Mouse (Mus musculus): ENCODE measurements around the gene Gpx1.

Gpx1 gene

GRCm38 (mm10) chr9:108339886-108340257, 1.2 kb downstream of the Gpx1 start:
- peak; percentile 13 to 18 for DNase-seq (ENCODE audit: low spot score in 2 of 2)

GRCm38 (mm10) chr9:108340258-108341138, 1.8 kb downstream of the Gpx1 start:
- DNase-seq (ENCODE audit: low spot score in 2 of 2): peak in 1 of 2 experiments; percentile 29

GRCm38 (mm10) chr9:108341139-108341475, 2.4 kb downstream of the Gpx1 start:
- no peak for DNase-seq (ENCODE audit: low spot score in 2 of 2)

GRCm38 (mm10) chr9:108341801-108342200, 3.1 kb downstream of the Gpx1 start:
- no peak for DNase-seq (ENCODE audit: low spot score in 2 of 2)

DNA sequence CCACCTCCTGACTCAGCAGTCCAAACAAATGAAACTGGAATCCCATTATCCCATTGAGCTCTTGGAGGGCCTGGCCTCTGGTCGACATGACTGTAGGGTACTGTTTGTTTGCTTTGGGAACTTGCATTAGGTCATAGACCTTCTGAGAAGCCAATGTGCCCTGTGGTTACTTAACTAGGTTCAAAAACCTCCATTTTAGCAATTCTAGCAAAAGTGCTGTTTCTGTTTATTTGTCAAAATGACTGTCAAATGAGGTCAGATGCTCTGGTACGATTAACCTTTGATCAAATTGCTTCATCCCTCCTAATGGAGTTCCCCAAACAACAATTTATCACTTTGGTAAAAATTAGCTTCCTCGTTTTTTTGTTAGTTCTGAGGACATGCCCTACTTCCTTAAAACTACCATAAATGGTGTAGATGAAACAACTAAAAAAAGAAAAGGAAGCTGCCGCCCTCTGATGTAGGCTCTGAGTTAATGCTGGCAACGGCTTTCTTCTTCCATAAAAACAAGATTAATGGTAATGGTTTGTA, 3.7 kb downstream of the Gpx1 start:
- DNase-seq (ENCODE audit: low spot score in 2 of 2): peak in 1 of 2 experiments; percentile 11

DNA sequence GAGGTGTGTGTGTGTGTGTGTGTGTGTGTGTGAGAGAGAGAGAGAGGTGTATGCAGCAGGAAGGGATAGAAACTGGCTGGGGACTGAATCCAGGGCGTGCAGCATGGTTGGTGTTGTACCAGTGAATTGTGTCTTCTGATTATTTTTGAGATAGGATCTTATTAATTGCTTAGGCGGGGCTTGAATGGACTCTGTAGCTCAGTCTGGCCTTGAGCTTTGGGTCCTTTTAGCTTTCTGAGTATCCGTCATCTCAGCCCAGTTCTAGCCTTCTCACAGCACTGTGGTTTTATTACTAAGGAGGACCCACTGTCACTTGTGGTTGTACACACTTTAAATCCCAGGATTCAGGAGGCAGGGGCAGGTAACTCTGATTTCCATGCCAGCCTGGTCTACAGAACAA, 4.6 kb downstream of the Gpx1 start:
- DNase-seq (ENCODE audit: low spot score in 2 of 2): no peak

- DNase-seq (ENCODE audit: low spot score in 2 of 2): no peak
Observed at GRCm38 (mm10) chr9:108343835-108344234, 5.1 kb downstream of the Gpx1 start.

- DNase-seq (ENCODE audit: low spot score in 2 of 2): no peak
Observed at GRCm38 (mm10) chr9:108344471-108344870, 5.8 kb downstream of the Gpx1 start.

DNA sequence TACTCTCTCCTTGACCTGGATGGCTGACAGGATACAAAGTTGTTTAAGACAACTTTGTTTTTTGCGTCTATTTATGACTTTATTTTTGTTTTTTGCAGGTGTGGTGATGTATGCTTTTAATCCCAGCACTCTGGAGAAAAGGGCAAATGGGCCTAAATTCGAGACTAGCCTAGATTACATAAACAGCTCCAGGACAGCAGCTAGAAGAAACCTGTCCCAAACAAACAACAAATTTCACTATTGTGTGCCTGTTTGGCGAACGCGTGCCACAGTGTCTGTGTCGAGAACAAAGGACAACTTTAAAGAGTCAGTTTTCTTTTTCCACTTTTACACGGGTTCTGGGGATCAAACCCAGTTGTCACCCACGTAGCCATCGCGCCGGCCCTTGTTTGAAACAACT, 8.3 kb downstream of the Gpx1 start:
- no peak for DNase-seq (ENCODE audit: low spot score in 2 of 2)

- DNase-seq (ENCODE audit: low spot score in 2 of 2): peak; percentile 66 to 75
Observed at GRCm38 (mm10) chr9:108347540-108348289, 9.0 kb downstream of the Gpx1 start, which contains the start of gene Usp4. Usp4 (plus strand) TSS chr9:108347853.

DNA sequence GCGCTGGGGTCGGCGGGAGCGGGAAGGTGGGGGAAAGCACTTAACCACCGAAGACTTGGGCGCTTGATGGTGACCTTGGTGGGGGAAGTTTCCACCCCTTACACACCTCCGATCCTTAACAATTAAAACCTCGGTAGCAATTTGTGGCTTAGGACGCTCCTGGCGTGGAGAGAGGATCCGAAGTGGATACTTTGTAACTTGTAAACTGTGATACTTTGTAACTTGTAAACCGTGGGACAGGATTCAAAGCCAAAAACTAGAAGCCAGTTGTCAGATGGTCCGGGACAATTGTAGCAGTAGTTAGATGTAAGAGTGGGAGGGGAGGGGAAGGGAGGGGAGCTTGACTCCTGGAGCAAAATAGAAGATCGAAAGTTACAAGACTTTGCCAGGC, 9.6 kb downstream of the Gpx1 start:
- no peak for DNase-seq (ENCODE audit: low spot score in 2 of 2)

DNA sequence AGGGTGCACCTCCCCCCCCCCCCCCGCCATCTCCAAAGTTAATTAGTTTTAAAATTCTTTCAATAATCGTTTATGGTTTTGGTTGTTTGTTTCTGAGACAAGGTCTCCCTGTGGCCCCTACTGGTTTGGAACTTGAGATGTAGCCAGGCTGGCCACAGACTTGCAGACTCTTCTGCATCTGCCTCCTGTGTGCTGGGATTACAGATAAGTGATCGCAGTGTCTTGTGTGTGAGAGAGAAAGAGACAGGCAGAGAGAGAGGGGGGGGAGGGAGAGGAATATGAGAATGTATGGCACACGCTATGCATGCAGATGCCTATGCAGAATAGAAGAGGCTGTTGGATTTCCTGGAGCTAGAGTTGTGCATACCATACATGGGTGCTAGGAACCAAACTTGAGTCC, 11.0 kb downstream of the Gpx1 start:
- DNase-seq (ENCODE audit: low spot score in 2 of 2): no peak

- DNase-seq (ENCODE audit: low spot score in 2 of 2): no peak
Observed at GRCm38 (mm10) chr9:108378234-108378633, 39.5 kb downstream of the Gpx1 start.

DNA sequence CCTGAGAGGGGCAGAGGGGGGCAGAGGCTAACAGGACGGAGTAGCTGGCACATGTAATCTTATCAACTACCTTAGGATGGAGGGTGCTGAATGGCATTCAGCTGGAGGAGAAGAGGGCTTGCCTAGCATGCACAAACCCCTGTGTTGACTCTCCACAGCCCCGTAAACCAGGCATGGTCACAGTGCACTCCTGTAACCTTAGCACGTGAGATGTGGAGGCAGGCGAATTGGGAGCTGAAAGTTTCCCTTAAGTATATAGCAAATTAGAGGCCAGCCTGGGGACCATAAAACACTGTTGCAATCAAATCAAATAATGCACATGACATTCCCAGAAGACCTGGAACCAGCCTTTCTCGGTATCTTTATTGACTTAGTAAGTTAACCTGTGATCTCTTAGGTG, 40.0 kb downstream of the Gpx1 start:
- no peak for DNase-seq (ENCODE audit: low spot score in 2 of 2)

GRCm38 (mm10) chr9:108379294-108379693, 40.6 kb downstream of the Gpx1 start:
- DNase-seq (ENCODE audit: low spot score in 2 of 2): no peak

- no peak for DNase-seq (ENCODE audit: low spot score in 2 of 2)
Observed at GRCm38 (mm10) chr9:108381382-108381781, 42.7 kb downstream of the Gpx1 start.

DNA sequence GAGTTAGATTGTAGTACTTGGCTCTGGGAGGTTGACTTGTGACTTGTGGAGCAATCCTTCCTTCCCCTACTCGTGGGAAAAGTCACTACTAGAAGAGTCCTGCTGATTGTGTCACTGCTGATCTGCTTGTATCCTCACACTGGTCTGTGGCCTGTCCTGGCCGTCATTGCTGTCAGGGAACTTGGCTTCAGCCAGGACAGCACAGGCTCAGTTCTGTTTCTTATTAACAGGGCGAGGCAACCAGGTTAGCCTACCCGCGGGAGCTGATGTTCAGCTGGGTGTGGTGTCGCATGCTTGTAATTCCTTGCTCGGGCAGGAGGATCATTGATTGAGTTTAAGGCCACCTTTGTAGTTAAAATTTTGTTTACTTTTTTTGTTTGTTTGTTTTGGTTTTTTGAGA, 46.3 kb downstream of the Gpx1 start:
- no peak for DNase-seq (ENCODE audit: low spot score in 2 of 2)

- no peak for DNase-seq (ENCODE audit: low spot score in 2 of 2)
Observed at GRCm38 (mm10) chr9:108386816-108387215, 48.1 kb downstream of the Gpx1 start.

DNA sequence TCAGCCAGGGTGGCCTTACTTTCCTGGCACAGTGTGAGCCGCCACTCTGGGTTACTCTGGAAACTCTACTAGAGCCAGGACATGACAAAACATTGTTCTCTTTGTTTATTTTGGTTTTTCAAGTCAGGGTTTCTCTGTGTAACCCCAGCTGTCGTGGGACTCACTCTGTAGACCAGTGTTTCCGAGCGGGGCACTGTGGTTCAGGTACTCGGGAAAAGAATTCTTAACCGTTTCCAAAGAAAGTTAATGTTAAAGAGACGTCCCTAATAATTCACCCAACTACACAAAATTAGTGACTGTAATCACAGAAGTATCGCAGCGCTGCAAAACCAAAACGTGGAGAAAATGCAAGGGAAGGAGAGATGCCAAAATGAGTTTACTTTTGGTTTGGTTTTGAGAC, 49.9 kb downstream of the Gpx1 start:
- DNase-seq (ENCODE audit: low spot score in 2 of 2): no peak

GRCm38 (mm10) chr9:108389220-108389619, 50.5 kb downstream of the Gpx1 start:
- no peak for DNase-seq (ENCODE audit: low spot score in 2 of 2)
